In the genomic region with DNA sequence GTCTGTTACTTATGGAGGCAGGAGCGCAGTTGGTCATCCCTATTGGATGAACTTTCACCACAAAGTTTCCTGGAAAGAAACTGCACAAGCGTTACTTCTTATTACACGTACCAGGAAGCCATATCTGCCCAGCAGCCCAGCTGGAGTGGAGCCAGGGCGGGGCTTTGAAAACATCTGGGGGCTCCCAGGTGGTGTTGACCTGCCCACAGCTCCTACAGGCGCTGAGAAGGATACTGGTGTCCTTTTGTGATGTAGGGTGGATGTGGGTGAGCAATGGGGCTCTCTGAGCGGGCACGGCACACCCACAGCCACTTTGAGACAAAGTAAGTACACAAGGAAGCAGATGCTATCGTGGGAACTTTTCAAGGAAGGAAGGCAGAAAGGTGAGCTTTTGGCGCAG, we compare ENCODE assay signal across 15 mouse cellular contexts.
"Had no signal": no experiment of that assay in that cellular context is flagged by ENCODE, and none has a peak within 500 bp of the region (broad histone marks: within the 10 kb centered on the region; RNA-seq: fewer than 3 reads in every experiment).

No protein-coding gene starts in this region.

- H3K9me3 ChIP-seq: neural tube, embryonic 12.5 days; neural tube, embryonic 13.5 days; neural tube, embryonic 15.5 days; stomach, embryonic 15.5 days had no signal

- DNase-seq: retina, postnatal 1 day; right cerebral cortex, adult 18-20 months; right cerebral cortex, postnatal 14 days; right cerebral cortex, postnatal 25 days; right cerebral cortex, postnatal 4 days; spleen, adult 18-20 months; thymus, adult 18-20 months; thymus, adult 2 months; thymus, postnatal 14 days; thymus, postnatal 36 days; thymus, postnatal 4 days had no signal

- H3K4me2 ChIP-seq: neural tube, embryonic 12.5 days; neural tube, embryonic 13.5 days; neural tube, embryonic 15.5 days; stomach, embryonic 15.5 days had no signal

- H3K36me3 ChIP-seq: neural tube, embryonic 12.5 days; neural tube, embryonic 13.5 days; neural tube, embryonic 15.5 days; stomach, embryonic 15.5 days had no signal

- H3K27ac ChIP-seq: neural tube, embryonic 12.5 days; neural tube, embryonic 13.5 days; neural tube, embryonic 15.5 days; stomach, embryonic 15.5 days had no signal

- H3K9ac ChIP-seq: neural tube, embryonic 12.5 days; neural tube, embryonic 13.5 days; neural tube, embryonic 15.5 days; stomach, embryonic 15.5 days had no signal

- H3K27me3 ChIP-seq: neural tube, embryonic 12.5 days; neural tube, embryonic 13.5 days; neural tube, embryonic 15.5 days; stomach, embryonic 15.5 days had no signal

- H3K4me3 ChIP-seq: neural tube, embryonic 12.5 days; neural tube, embryonic 13.5 days; neural tube, embryonic 15.5 days; stomach, embryonic 15.5 days had no signal
